Mouse (Mus musculus) kidney, embryonic 15.5 days (tissue): ENCODE data around the gene Serinc3. TPM values are rescaled to one million over a fixed set of nuclear protein-coding genes. Genes with fewer than 3 reads are reported as not detected.
A peak's percentile ranks its signal among the peaks of the same experiment; 100 is the strongest.

Experiments
- ATAC-seq: fragments of 200-750 bp; cut with Nextera tagmentation; replicated peaks from 2 replicates; pipeline ENCODE4 v1.8.0; 2017; ENCODE audit warnings: moderate TSS enrichment; ENCODE audit not compliant: low FRiP score
- H3K27ac ChIP-seq: fragments of 300-500 bp; sonication (generic); 2 replicates; pipeline ENCODE4 v1.5.1; 2015; ENCODE audit warnings: mild to moderate bottlenecking, inconsistent platforms
- H3K27me3 ChIP-seq: fragments of 300-500 bp; sonication (generic); 2 replicates; pipeline ENCODE4 v1.6.1; 2015; ENCODE audit warnings: inconsistent platforms
- H3K36me3 ChIP-seq: fragments of 300-500 bp; sonication (generic); 2 replicates; pipeline ENCODE4 v1.6.1; 2015; ENCODE audit warnings: inconsistent platforms
- H3K4me1 ChIP-seq: fragments of 300-500 bp; sonication (generic); 2 replicates; pipeline ENCODE4 v1.6.1; 2015; ENCODE audit warnings: inconsistent platforms
- H3K4me2 ChIP-seq: fragments of 300-500 bp; sonication (generic); 2 replicates; pipeline ENCODE4 v1.6.1; 2015; ENCODE audit warnings: moderate library complexity, mild to moderate bottlenecking, inconsistent platforms
- H3K4me3 ChIP-seq: fragments of 300-500 bp; sonication (generic); replicated peaks from 2 replicates; pipeline ENCODE4 v1.5.1; 2015; ENCODE audit warnings: mild to moderate bottlenecking, inconsistent platforms
- H3K9ac ChIP-seq: fragments of 300-500 bp; sonication (generic); 2 replicates; pipeline ENCODE4 v1.6.1; 2015; ENCODE audit warnings: mild to moderate bottlenecking, inconsistent platforms
- H3K9me3 ChIP-seq: fragments of 300-500 bp; sonication (generic); replicated peaks from 2 replicates; pipeline ENCODE4 v1.6.1; 2016; ENCODE audit warnings: inconsistent platforms
- WGBS: fragments of 180-500 bp; shearing (Covaris S2); methylation state at CpG from one replicate; pipeline ENCODE4 v1.1.7; 2015; ENCODE audit warnings: mixed read lengths; 5-methylcytosine and 5-hydroxymethylcytosine counted together
- polyA plus RNA-seq: library from polyadenylated mRNA; unstranded; fragments of >200 nt; fragmentation: Nextera tagmentation; extraction: Ambion mirVana; gene quantifications from 2 replicates; pipeline ENCODE4 v1.2.1, GENCODE M21; 2015

Serinc3 gene
- polyA plus RNA-seq, 1 experiment from 2014 or later = 43.7 TPM

DNA sequence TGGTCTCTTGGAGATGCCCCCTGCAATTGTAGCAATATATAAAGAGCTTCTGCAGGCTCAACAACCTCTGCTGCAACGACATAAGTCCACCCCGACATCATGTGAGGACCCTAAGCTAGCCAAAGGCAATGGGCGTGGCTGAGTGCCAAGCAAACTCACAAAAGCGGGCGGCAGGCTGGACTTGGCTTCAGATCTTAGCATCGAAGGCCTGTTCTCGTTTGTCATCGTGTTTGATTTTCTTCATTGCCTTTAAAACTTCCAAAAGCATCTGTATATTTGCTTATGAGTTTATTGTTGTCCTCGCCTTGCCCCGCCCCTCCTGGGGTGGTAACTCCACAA lies 60.9 kb downstream of the Serinc3 start:
- Histone ChIP-seq H3K4me1 (no peaks in the 10 kb centered on the region), H3K9me3 (no peaks in the 10 kb centered on the region), H3K27me3 (0 out of 2 replicates have a peak, but pooled peaks cover 3% of the 10 kb centered on the region), H3K36me3 (no peaks in the 10 kb centered on the region), H3K9ac (no peak overlapping the region), H3K4me2 (no peak overlapping the region), H3K27ac (no peak overlapping the region), H3K4me3 (no peak overlapping the region)
- whole genome bisulfite sequencing = 83% methylated on average over 10 of the region's 10 CpGs
- ATAC-seq = no peak

DNA sequence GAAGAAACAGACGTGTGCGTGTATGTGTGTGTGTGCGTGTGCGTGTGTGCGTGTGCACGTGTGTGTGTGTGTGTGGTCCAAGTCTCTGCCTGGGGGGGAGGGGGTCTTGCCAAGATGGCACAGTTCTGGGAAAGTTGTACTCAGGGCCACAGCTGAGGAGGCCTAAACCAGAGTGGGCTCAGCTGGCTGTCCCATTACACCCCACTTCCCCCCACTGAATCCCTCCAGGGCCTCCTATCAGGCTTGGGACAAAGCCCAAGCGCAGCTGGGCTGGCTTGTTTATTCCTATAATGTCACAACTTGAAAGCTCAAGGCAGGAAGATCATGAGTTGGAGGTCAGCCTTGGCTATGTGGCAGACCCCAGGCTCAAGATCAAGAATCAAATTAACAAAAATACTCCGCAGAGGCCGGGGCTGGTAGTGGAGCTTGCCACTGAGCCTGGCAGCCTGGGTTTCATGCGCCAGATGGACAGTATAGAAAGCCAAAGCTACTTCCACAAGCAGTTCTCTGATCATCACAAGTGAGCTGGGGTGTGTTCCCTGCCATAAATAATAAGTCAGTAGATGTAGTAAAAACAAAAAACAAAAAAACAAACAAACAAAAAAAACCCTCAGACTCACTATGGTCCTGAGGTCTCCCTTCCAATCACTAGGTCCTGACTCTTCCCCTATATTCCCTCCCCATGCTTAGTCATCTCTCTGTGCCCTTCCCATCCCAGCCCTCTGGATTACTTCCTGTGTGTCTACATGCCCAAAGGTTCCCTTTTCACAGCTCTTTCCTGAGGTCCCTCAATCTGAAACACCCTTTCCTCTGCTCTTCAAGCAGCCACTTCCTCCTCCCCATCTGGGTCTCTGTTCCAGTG lies 61.5 kb downstream of the Serinc3 start:
- no peak for ATAC-seq
- Histone ChIP-seq H3K4me3 (no peak overlapping the region), H3K4me1 (no peaks in the 10 kb centered on the region)

DNA sequence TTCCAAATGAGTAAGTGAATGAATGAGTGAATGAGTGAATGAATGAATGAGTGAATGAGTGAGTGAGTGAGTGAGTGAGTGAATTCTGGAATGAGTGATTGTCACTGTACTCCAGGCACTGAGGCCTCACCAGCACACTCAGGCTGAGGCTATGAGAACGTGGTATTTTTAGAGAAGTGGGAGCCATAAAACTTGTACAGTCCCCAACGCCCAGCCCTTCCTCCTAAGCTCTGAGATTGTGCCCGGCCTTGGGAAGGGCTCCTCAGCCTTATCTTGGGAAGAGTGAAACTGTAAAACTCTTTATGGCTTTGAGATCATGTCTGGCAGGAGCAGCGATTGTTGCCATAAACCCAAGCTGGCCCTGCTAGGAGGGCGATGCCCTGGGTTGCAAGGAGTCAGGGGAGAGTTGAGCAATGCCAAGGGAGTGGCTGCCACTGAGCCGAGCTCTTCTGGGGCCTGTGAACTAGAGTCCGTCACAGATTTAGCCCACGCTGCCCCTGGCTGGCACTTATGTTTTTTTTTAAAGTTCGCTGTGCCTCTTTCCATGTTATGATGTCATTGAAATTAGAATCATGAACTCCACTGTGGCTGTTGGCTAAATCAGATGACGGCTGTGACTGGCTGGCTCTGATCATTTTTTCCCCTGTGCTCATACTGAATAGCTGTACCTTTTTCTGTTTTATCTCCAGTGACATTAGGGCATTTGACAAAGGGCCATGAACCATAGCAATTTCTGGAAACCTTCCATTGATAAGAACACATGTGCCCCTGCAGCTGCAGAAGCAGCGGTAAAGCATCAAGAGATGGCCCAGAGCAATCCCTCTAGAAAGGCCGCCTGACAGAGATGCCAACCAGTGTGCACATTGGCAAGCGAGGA lies 64.6 kb downstream of the Serinc3 start:
- H3K4me3 ChIP-seq = no peak overlapping the region
- H3K9ac ChIP-seq = no peak overlapping the region
- no peak for ATAC-seq

More for the DNA sequence above, 61.5 kb downstream of the Serinc3 start:
- Histone ChIP-seq H3K9me3 (no peaks in the 10 kb centered on the region), H3K27ac (no peak overlapping the region), H3K4me2 (no peak overlapping the region), H3K9ac (no peak overlapping the region), H3K36me3 (no peaks in the 10 kb centered on the region), H3K27me3 (0 out of 2 replicates have a peak, but pooled peaks cover 5% of the 10 kb centered on the region)
- WGBS = 95% methylated on average over 10 of the region's 10 CpGs

DNA sequence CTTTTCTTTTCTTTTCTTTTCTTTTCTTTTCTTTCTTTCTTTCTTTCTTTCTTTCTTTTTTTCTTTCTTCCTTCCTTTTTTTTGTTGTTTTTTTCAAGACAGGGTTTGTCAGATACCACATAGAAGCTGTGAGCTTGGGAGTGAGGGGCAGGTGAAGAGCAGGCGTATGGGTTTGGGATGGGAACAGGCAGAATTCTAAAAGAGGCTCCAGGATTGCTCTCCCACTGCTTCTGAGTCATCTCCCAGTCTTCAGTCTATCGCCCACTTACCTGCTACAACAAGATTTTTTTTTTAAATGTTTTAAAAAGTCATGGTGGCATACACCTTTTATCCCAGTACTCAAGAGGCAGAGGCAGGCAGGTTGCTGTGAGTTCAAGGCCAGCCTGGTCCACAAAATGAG lies 66.9 kb downstream of the Serinc3 start:
- 0 out of 2 replicates have a peak, but pooled peaks cover 2% of the 10 kb centered on the region for H3K27me3 ChIP-seq
- H3K4me2 ChIP-seq = no peak overlapping the region
- H3K9ac ChIP-seq = no peak overlapping the region
- WGBS = 86% methylated on average over 2 of the region's 2 CpGs
- peaks cover 5% of the 10 kb centered on the region; the same call in 1 of the 2 replicates for H3K4me1 ChIP-seq
- H3K36me3 ChIP-seq = no peaks in the 10 kb centered on the region
- no peak overlapping the region for H3K27ac ChIP-seq
- H3K4me3 ChIP-seq = no peak overlapping the region
- H3K9me3 ChIP-seq = no peaks in the 10 kb centered on the region
- no peak for ATAC-seq

More for the DNA sequence above, 64.6 kb downstream of the Serinc3 start:
- no peak overlapping the region for H3K4me2 ChIP-seq
- no peak overlapping the region for H3K27ac ChIP-seq
- H3K27me3 ChIP-seq = 0 out of 2 replicates have a peak, but pooled peaks cover 2% of the 10 kb centered on the region
- H3K36me3 ChIP-seq = no peaks in the 10 kb centered on the region
- no peaks in the 10 kb centered on the region for H3K9me3 ChIP-seq
- peaks cover 2% of the 10 kb centered on the region; the same call in 1 of the 2 replicates for H3K4me1 ChIP-seq
- 71% methylated on average over 13 of the region's 13 CpGs for WGBS

DNA sequence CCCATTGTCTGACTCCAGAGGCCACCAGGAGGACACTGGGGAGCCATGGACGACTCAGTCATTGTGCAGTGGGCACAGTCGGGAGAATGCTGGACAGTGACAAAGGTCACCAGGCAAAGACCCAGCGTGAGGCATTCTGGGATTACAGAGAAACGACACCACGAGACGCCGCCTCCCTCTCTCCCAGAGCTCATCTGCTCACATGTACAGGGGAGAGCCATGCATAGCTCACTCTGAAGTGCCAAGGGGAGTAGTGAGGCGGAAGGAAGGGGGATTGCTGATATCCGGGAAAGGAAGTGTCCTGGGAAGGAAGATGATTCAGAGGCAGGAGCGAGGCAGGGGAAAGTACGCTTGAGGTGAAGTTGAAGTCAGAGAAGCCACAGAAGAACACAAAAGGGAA lies 69.7 kb downstream of the Serinc3 start:
- Histone ChIP-seq H3K36me3 (no peaks in the 10 kb centered on the region), H3K4me2 (peak overlapping the region; percentile 27), H3K27ac (no peak overlapping the region), H3K27me3 (0 out of 2 replicates have a peak, but pooled peaks cover 2% of the 10 kb centered on the region), H3K4me1 (peaks cover 5% of the 10 kb centered on the region; the same call in 1 of the 2 replicates), H3K9me3 (no peaks in the 10 kb centered on the region), H3K4me3 (no peak overlapping the region), H3K9ac (no peak overlapping the region)
- WGBS = 40% methylated on average over 11 of the region's 11 CpGs
- ATAC-seq = no peak

DNA sequence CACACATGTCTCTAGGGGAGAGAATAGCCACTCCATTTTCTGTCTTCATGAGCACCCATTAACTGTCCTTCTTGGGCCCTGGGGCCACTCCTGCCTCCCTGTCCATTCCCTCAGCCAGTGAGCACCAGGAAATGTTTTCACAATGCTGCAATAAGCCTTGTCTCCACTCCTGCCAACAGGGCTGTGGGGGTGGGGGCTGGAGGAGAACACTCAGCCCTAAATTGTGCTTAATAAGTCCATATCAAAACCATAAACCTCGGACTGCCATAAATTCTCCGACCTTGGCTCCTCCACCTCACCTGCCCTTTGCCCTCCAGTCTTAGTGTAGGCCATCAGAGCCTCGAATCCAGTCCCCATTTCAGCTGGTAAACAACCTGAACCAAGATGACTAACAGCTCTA lies 70.6 kb downstream of the Serinc3 start:
- H3K9me3 ChIP-seq = no peaks in the 10 kb centered on the region
- no peak for ATAC-seq
- peaks cover 5% of the 10 kb centered on the region; the same call in 1 of the 2 replicates for H3K4me1 ChIP-seq
- 0 out of 2 replicates have a peak, but pooled peaks cover 2% of the 10 kb centered on the region for H3K27me3 ChIP-seq
- no peaks in the 10 kb centered on the region for H3K36me3 ChIP-seq
- no peak overlapping the region for H3K27ac ChIP-seq
- H3K4me3 ChIP-seq = no peak overlapping the region
- WGBS = 77% methylated on average over 3 of the region's 3 CpGs
- no peak overlapping the region for H3K9ac ChIP-seq
- no peak overlapping the region for H3K4me2 ChIP-seq

Other genes starting within 250 kb of the Serinc3 start
- gene Jph2, start 247.1 kb downstream of the Serinc3 start, polyA plus RNA-seq = 2.5 and 4.2 TPM in 2 replicates
- gene Oser1, start 220.4 kb downstream of the Serinc3 start, polyA plus RNA-seq = 87.0 and 87.3 TPM in 2 replicates
- gene Gdap1l1, start 206.7 kb downstream of the Serinc3 start, polyA plus RNA-seq = 1.2 and 2.8 TPM in 2 replicates
- gene Fitm2, start 172.5 kb downstream of the Serinc3 start, polyA plus RNA-seq = 9.8 TPM in 2 replicates
- 31.2 and 34.9 TPM in 2 replicates for gene R3hdml, start 152.8 kb downstream of the Serinc3 start, polyA plus RNA-seq
- gene Hnf4a, start 138.3 kb downstream of the Serinc3 start, polyA plus RNA-seq = 18.6 and 19.4 TPM in 2 replicates
- 29.2 and 30.6 TPM in 2 replicates for gene Ttpal, start 42.8 kb downstream of the Serinc3 start, polyA plus RNA-seq
- gene Pkig, start 13.3 kb upstream of the Serinc3 start, polyA plus RNA-seq = 167 and 174 TPM in 2 replicates
- 9.5 and 11.8 TPM in 2 replicates for gene Ada, start 105.1 kb upstream of the Serinc3 start, polyA plus RNA-seq
- gene Ccn5, start 175.7 kb upstream of the Serinc3 start, polyA plus RNA-seq = 0.62 and 1.0 TPM in 2 replicates
- not detected in 2 replicates for gene Kcnk15, start 208.5 kb upstream of the Serinc3 start, polyA plus RNA-seq